Mouse (Mus musculus): ENCODE measurements around the gene Adora3. TPM values are rescaled to one million over a fixed set of nuclear protein-coding genes. Genes with fewer than 3 reads are reported as not detected.
A peak's percentile ranks its signal among the peaks of the same experiment; 100 is the strongest.

Adora3 gene
- 1.2 and 1.5 TPM in 2 replicates for polyA plus RNA-seq (2012; rRNA removed)

DNA sequence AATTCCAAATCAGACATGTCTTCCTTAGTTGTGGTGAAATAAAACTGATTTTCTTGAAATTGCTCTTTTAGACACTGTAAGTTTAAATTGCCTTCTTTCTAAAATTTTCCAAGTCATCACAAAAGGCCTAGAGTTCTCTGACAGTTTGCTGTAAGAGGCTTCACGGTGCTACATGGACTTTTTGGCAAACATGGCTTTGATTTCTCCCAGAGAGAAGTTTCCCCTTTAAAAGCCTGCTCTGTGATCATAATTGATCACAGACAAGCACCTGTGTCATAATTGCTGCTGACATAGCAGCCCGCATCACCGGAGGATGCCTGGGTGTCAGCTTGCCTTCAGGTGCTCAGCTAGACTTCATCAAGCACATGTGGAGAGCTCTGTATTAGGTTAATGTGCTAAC lies at the start of gene Adora3, which contains the start of gene Tmigd3:
Gene Adora3, plus strand, starts transcription at position 301 of the 400 bp plus-strand sequence.
Gene Tmigd3, plus strand, starts transcription at position 346 of the 400 bp plus-strand sequence.
- no peak for DNase-seq (ENCODE audit: extremely low spot score in 1 of 2, low spot score in 1 of 2)

DNA sequence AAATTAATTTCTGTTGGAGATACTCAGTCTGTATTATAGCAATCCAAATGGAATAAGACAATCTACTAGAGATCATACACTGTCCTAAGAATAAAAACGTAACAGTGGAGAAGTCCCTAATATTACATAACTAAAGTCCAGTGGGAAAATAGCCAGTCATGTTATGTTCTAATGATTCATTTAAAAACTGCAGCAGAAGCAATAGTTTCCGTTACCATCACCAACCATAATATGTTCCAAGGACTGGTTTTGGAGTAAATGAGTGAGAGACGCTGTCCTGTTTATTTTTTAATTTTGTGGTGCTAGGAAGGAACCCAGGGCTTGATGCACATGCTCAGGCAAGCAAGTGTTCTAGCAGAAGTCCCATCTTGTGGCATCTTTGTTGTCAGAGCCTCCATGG lies 49.2 kb upstream of the Adora3 start:
- no peak for DNase-seq (ENCODE audit: extremely low spot score in 1 of 2, low spot score in 1 of 2)

- no peak for DNase-seq (ENCODE audit: extremely low spot score in 1 of 2, low spot score in 1 of 2)
Observed at GRCm38 (mm10) chr3:105823609-105824008, 47.0 kb upstream of the Adora3 start.

GRCm38 (mm10) chr3:105824103-105824502 lies 46.6 kb upstream of the Adora3 start:
- no peak for DNase-seq (ENCODE audit: extremely low spot score in 1 of 2, low spot score in 1 of 2)

- no peak for DNase-seq (ENCODE audit: extremely low spot score in 1 of 2, low spot score in 1 of 2)
Observed at GRCm38 (mm10) chr3:105824704-105825103, 46.0 kb upstream of the Adora3 start.

GRCm38 (mm10) chr3:105825501-105826161 lies 45.0 kb upstream of the Adora3 start:
- DNase-seq (ENCODE audit: extremely low spot score in 1 of 2, low spot score in 1 of 2) = no peak

DNA sequence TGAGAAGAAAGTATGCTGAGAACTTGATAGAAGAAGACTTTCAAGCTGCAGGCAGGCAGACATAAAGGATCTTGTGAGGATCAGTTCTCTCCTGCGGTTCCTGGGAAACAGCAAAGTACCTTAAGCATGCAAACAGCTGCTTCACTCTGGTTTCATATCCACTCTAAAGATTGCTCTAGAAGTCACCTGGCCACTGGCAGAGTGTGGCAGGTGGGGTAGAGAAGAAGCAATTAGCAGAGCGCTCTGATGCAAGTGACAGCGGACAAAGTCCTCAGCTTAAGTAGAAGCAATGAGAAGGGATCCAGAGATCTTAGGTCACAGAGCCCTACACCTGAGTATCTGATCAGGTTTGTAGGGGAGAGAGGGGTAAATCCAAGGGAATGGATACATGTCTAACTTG lies 39.1 kb upstream of the Adora3 start:
- DNase-seq (ENCODE audit: extremely low spot score in 1 of 2, low spot score in 1 of 2) = no peak

DNA sequence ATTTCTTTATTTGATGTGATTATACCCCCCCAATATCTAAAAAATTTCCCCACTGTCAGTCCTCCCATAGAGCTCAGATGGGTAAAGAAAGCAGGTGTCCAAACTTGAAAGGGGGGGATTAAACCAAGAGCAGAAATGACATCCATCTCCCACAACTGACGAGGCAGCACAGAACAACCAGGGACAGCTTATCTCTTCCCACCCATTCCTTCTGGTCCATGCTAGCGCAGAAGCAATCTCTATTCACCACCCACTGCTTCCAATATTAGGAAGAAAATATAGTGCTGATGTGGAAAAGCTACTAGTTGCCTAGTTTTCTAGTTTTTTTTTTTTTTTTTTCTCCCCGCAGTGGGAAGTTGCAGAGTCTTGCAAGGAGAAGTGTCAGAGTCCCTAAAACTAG lies 34.8 kb upstream of the Adora3 start:
- no peak for DNase-seq (ENCODE audit: extremely low spot score in 1 of 2, low spot score in 1 of 2)

DNA sequence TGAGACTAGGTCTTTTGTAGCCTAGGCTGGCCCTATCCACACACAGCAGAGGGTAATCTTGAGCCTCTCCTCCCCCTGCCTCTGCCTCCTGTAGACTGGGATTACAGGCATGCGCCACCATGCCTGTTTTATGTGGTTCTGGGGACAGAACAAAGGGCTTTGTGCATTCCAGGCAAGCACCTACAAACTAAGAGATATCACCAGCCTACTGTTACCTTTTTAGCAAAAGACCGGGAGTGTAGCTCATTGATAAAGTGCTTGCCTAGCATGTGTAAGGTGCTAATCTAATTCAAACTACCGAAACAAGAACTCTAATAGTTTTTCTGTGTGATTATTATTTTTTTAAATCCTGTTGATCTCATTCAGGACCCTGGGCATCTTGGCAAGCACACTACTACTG lies 33.8 kb upstream of the Adora3 start:
- DNase-seq (ENCODE audit: extremely low spot score in 1 of 2, low spot score in 1 of 2) = no peak

DNA sequence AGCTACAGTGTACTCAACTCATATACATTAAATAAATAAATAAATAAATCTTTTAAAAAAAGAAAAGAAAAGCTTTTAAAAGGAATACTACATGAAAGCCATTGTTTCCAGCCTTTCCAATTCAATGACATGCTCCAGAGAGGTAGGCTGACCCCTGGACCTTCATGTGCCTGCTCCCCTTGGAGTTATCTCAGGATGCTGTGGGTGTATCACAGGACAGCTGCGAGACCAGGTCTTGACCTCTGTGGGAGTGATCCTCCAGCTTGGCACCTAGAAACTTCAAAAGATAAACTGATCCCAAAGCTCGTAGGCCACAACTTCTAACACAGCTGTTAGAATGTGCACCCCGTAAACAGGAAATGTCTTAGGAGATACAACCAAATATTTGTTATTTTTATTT lies 32.0 kb upstream of the Adora3 start:
- no peak for DNase-seq (ENCODE audit: extremely low spot score in 1 of 2, low spot score in 1 of 2)

DNA sequence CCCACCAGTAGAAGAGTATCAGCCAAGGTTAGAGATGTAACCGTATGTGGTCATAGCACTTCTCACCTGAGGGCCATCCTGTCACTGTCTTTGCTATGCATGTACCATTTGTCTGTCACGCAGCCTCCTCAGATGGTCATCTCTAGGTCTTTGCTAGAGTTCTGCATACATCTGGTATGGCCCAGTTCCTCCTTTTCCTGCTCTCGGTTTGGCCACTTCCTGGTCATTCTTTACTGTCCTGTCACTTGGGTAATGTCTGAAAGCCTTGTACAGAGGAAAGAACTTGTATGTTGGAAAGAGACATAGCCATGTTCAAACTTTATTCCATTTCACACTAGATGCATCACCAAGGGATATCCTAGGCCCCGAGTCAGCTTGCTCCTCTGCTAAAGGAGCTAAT lies 30.8 kb upstream of the Adora3 start:
- no peak for DNase-seq (ENCODE audit: extremely low spot score in 1 of 2, low spot score in 1 of 2)

- DNase-seq (ENCODE audit: extremely low spot score in 1 of 2, low spot score in 1 of 2) = no peak
Observed at GRCm38 (mm10) chr3:105846294-105847069, 24.2 kb upstream of the Adora3 start.

DNA sequence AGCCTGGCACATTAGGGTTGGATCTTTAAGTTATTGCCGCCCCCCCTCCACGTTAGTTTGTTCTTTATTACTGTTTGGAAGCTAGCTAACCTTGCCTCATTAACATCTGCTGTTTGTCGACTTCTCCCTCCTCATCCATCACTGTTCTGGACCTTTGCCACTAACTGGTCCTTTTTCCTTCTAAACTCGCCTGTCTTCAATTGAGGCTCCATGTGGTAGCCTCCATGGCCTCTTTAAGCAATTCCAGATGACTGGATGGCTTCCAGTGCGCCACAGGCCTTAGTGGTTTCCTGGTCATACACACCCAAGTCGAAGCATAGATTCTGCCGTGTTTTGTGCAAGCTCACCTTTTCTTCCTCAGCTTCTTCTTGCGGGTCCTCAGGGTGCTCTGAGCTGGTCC lies 16.9 kb upstream of the Adora3 start:
- DNase-seq (ENCODE audit: extremely low spot score in 1 of 2, low spot score in 1 of 2) = no peak

- no peak for DNase-seq (ENCODE audit: extremely low spot score in 1 of 2, low spot score in 1 of 2)
Observed at GRCm38 (mm10) chr3:105854786-105855185, 15.9 kb upstream of the Adora3 start.

DNA sequence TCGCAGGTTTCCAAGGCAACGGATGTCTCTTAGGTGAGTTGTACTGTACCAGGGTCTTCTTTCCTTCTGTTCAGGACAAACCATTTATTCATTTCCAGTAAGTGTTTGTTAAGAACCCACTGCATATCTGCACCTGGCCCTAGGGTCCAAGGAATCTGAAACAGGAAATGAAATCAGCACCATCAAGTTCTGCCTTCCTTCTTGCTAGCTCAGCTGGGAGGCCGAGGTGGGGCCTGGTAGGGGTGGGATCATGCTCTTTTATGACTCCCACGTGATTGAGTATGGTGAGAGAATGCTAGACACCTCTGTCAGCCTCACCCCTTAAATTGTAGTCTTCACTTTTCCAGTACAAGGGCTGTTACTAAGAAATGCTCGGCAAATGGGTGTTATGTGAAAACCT lies 13.1 kb upstream of the Adora3 start:
- no peak for DNase-seq (ENCODE audit: extremely low spot score in 1 of 2, low spot score in 1 of 2)

DNA sequence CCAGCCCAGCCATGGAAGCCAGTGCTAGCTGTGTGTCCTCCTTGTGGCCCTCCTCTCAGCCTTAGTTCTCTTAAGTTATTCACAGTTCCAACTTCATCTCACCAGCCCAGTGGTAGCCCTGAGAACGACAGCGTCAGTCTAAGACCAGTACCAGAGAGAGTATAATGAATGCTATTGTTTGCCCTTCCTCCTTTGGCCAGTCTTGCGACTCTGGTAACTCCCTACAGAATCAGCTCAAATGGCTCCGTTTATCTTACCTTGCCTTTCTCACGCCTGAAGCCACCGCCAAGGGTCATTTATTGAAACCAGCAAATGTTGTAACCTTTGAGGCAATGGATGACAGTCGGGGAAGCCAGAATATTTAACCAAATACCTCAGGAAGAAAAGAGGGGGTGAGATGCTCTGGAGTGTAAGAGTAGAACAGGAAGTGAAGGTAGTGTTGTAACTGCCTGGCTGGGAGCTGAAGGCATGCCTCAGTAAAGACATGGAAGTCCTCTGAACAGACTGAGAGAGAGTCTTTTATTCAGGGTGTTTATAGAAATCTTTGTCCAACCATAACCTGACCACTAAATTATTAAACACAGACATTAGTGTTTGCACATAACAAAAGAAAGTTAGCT lies 8.8 kb upstream of the Adora3 start:
- DNase-seq (ENCODE audit: extremely low spot score in 1 of 2, low spot score in 1 of 2) = no peak

DNA sequence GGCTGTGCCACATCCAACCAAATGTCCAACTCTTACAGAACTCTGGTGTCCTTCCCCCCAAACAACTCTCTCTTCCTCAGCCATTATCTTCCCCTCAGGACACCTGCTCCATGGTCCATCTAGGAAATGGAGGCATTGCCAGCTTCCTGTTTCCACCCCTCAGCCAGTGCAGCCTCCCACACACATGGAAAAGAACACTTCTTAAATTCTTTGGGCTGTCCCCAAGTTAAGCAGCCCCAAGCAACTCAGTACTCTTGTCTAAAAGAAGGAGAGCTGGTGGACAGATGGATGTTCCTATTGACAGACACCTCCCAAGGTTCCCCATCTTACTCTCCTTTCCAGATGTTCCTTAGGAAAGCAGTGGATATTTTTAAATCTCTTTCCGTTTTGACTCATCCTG lies 6.5 kb upstream of the Adora3 start:
- DNase-seq (ENCODE audit: extremely low spot score in 1 of 2, low spot score in 1 of 2) = no peak

- DNase-seq (ENCODE audit: extremely low spot score in 1 of 2, low spot score in 1 of 2) = peak in 1 of 2 experiments; percentile 62
Observed at GRCm38 (mm10) chr3:105865122-105865521, 5.5 kb upstream of the Adora3 start.

DNA sequence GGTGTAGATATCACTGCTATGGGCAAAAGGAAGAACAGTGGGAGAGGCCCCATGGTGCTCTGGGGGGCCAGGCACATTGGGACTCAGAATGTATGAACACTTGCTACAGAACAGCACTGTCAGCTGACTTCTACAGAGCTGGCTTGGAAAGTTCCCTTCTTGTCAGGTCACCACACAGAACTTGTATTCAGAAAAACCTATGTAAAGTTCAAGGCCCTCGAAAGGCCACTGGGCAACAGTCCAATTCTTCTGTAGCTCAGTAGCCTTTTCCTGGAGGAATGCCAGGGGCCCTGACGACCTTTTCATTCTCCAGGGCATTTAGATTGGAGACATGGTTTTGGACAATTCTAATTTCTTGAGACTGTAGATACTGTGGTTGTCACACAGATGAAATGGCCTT lies 2.5 kb upstream of the Adora3 start:
- DNase-seq (ENCODE audit: extremely low spot score in 1 of 2, low spot score in 1 of 2) = no peak

- DNase-seq (ENCODE audit: extremely low spot score in 1 of 2, low spot score in 1 of 2) = no peak
Observed at GRCm38 (mm10) chr3:105872034-105872433, 1.4 kb downstream of the Adora3 start.

DNA sequence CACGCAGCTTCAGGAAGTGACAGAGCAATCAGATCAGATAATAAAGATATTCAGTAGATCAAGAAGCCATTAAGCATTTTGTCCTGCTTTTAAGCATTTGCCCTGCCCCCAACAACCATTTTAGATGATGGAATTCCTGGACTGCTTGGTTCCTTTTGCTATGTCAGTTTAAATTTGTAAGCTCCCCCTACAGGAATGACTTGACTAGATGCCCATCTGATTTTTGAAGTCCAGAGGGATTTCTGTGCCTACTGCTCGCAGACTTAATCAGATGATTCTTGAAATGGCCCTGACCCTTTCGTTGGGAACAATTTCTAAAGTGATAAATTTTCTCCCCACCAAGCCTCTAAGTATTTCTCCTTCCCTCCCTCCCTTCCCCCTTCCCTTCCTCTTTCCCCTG lies 1.9 kb downstream of the Adora3 start:
- no peak for DNase-seq (ENCODE audit: extremely low spot score in 1 of 2, low spot score in 1 of 2)

All from frontal cortex, adult 2 months (tissue).